Comparison of ENCODE assay signal across 25 mouse cellular contexts in genomic region chr14:80559950-80560349, GRCm38 (mm10).
DNase-seq lines count a peak whose midpoint lies in the region; ATAC-seq and TF ChIP-seq lines count a peak whose summit lies in the region.
"Had no signal": no experiment of that assay in that cellular context is flagged by ENCODE, and none has a peak within 500 bp of the region (broad histone marks: within the 10 kb centered on the region; RNA-seq: fewer than 3 reads in every experiment).

No protein-coding gene starts in this region.

- H3K9me3 ChIP-seq in hindbrain, embryonic 13.5 days: no peaks in the 10 kb centered on the region
- H3K9me3 ChIP-seq in hindbrain, embryonic 14.5 days (ENCODE audit: control insufficient read depth, low read length): no peaks in the 10 kb centered on the region
- H3K9me3 ChIP-seq in hindbrain, postnatal 0 days (ENCODE audit: low read length): no peaks in the 10 kb centered on the region
- no peaks in the 10 kb centered on the region for H3K9me3 ChIP-seq in hindbrain, embryonic 11.5 days (ENCODE audit: control insufficient read depth, low read length)
- H3K9me3 ChIP-seq in midbrain, postnatal 0 days (ENCODE audit: low read length): no peaks in the 10 kb centered on the region
- no peaks in the 10 kb centered on the region for H3K9me3 ChIP-seq in midbrain, embryonic 13.5 days
- H3K9me3 ChIP-seq: forebrain, embryonic 10.5 days had no signal

- no peaks in the 10 kb centered on the region for H3K36me3 ChIP-seq in hindbrain, embryonic 13.5 days
- H3K36me3 ChIP-seq in hindbrain, embryonic 14.5 days (replicated peaks; ENCODE audit: control insufficient read depth, insufficient read depth): no peaks in the 10 kb centered on the region
- H3K36me3 ChIP-seq in hindbrain, postnatal 0 days (ENCODE audit: insufficient read depth, low read length): no peaks in the 10 kb centered on the region
- no peaks in the 10 kb centered on the region for H3K36me3 ChIP-seq in hindbrain, embryonic 11.5 days (ENCODE audit: control insufficient read depth, insufficient read depth, low read length)
- no peaks in the 10 kb centered on the region for H3K36me3 ChIP-seq in midbrain, postnatal 0 days (ENCODE audit: insufficient read depth, low read length)
- no peaks in the 10 kb centered on the region for H3K36me3 ChIP-seq in midbrain, embryonic 13.5 days
- H3K36me3 ChIP-seq: forebrain, embryonic 10.5 days; G1E had no signal

- no peak overlapping the region for H3K27ac ChIP-seq in hindbrain, embryonic 13.5 days
- H3K27ac ChIP-seq in hindbrain, embryonic 14.5 days: no peak overlapping the region
- no peak overlapping the region for H3K27ac ChIP-seq in hindbrain, postnatal 0 days
- no peak overlapping the region for H3K27ac ChIP-seq in hindbrain, embryonic 11.5 days (ENCODE audit: low read depth, low read length)
- no peak overlapping the region for H3K27ac ChIP-seq in midbrain, postnatal 0 days (ENCODE audit: low read depth, low read length)
- H3K27ac ChIP-seq in midbrain, embryonic 13.5 days: no peak overlapping the region
- H3K27ac ChIP-seq: forebrain, embryonic 10.5 days; gastrocnemius, adult 2 months had no signal

- no peaks in the 10 kb centered on the region for H3K4me1 ChIP-seq in hindbrain, embryonic 13.5 days (replicated peaks)
- H3K4me1 ChIP-seq in hindbrain, embryonic 14.5 days (replicated peaks; ENCODE audit: control insufficient read depth, insufficient read depth, low read length): no peaks in the 10 kb centered on the region
- H3K4me1 ChIP-seq in hindbrain, postnatal 0 days (ENCODE audit: insufficient read depth, low read length): no peaks in the 10 kb centered on the region
- no peaks in the 10 kb centered on the region for H3K4me1 ChIP-seq in hindbrain, embryonic 11.5 days (replicated peaks; ENCODE audit: control insufficient read depth, insufficient read depth, low read length)
- no peaks in the 10 kb centered on the region for H3K4me1 ChIP-seq in midbrain, postnatal 0 days (ENCODE audit: insufficient read depth, low read length)
- H3K4me1 ChIP-seq in midbrain, embryonic 13.5 days (replicated peaks): no peaks in the 10 kb centered on the region
- H3K4me1 ChIP-seq: forebrain, embryonic 10.5 days had no signal

- no peaks in the 10 kb centered on the region for H3K27me3 ChIP-seq in hindbrain, embryonic 13.5 days
- H3K27me3 ChIP-seq in hindbrain, embryonic 14.5 days (ENCODE audit: control insufficient read depth, insufficient read depth, low read length): no peaks in the 10 kb centered on the region
- no peaks in the 10 kb centered on the region for H3K27me3 ChIP-seq in hindbrain, postnatal 0 days (ENCODE audit: insufficient read depth, low read length)
- H3K27me3 ChIP-seq in hindbrain, embryonic 11.5 days (ENCODE audit: control insufficient read depth, insufficient read depth, low read length): no peaks in the 10 kb centered on the region
- H3K27me3 ChIP-seq in midbrain, postnatal 0 days (ENCODE audit: insufficient read depth, low read length): no peaks in the 10 kb centered on the region
- H3K27me3 ChIP-seq in midbrain, embryonic 13.5 days: no peaks in the 10 kb centered on the region
- H3K27me3 ChIP-seq: CH12.LX had no signal

- DNase-seq in cerebellum, postnatal 14 days: peak; percentile 6 to 10
- no peak for DNase-seq in cerebellum, adult 18-20 months
- DNase-seq in hindbrain, embryonic 14.5 days (ENCODE audit: low spot score): no peak
- peak; percentile 26 for DNase-seq in hindbrain, postnatal 0 days (ENCODE audit: low spot score)
- DNase-seq in hindbrain, embryonic 11.5 days (ENCODE audit: low spot score): no peak
- peak; percentile 54 for DNase-seq in midbrain, postnatal 0 days (ENCODE audit: low spot score)
- DNase-seq: adrenal gland, postnatal 14 days; B cell, adult 2 months; cerebellum, adult 11-12 months; cerebellum, adult 9-10 months; forebrain, postnatal 0 days; gastrocnemius, adult 2 months; gastrocnemius, postnatal 14 days; heart, adult 11 months; kidney, adult 18-20 months; kidney, adult 9 months had no signal

- no peak overlapping the region for H3K9ac ChIP-seq in hindbrain, embryonic 13.5 days
- H3K9ac ChIP-seq in hindbrain, embryonic 14.5 days: no peak overlapping the region
- no peak overlapping the region for H3K9ac ChIP-seq in hindbrain, postnatal 0 days (replicated peaks; ENCODE audit: low read length)
- no peak overlapping the region for H3K9ac ChIP-seq in hindbrain, embryonic 11.5 days (ENCODE audit: low read depth, low read length)
- no peak overlapping the region for H3K9ac ChIP-seq in midbrain, postnatal 0 days (replicated peaks; ENCODE audit: low read length, poor library complexity, severe bottlenecking)
- H3K9ac ChIP-seq in midbrain, embryonic 13.5 days (replicated peaks): no peak overlapping the region
- H3K9ac ChIP-seq: forebrain, postnatal 0 days had no signal

- 69% methylated on average over 11 of the region's 11 CpGs for WGBS in hindbrain, embryonic 13.5 days
- WGBS in hindbrain, embryonic 14.5 days: 68% methylated on average over 11 of the region's 11 CpGs
- 48% methylated on average over 11 of the region's 11 CpGs for WGBS in hindbrain, postnatal 0 days
- WGBS in hindbrain, embryonic 11.5 days: 83% methylated on average over 11 of the region's 11 CpGs
- WGBS in midbrain, postnatal 0 days: 70% methylated on average over 11 of the region's 11 CpGs
- WGBS in midbrain, embryonic 13.5 days: 71% methylated on average over 11 of the region's 11 CpGs

- no peak overlapping the region for H3K4me2 ChIP-seq in hindbrain, embryonic 13.5 days
- H3K4me2 ChIP-seq in hindbrain, embryonic 14.5 days (replicated peaks): no peak overlapping the region
- H3K4me2 ChIP-seq in hindbrain, postnatal 0 days (ENCODE audit: low read depth, low read length): no peak overlapping the region
- H3K4me2 ChIP-seq in hindbrain, embryonic 11.5 days (replicated peaks; ENCODE audit: low read depth, low read length): no peak overlapping the region
- H3K4me2 ChIP-seq in midbrain, postnatal 0 days (ENCODE audit: low read depth, low read length, poor library complexity, severe bottlenecking): no peak overlapping the region
- H3K4me2 ChIP-seq in midbrain, embryonic 13.5 days (replicated peaks): no peak overlapping the region
- H3K4me2 ChIP-seq: heart, embryonic 11.5 days had no signal

- 0 out of 2 replicates have a peak, but pooled peaks have one; percentile 43 for ATAC-seq in hindbrain, embryonic 13.5 days (ENCODE audit: low FRiP score)
- no peak for ATAC-seq in hindbrain, embryonic 14.5 days (ENCODE audit: low FRiP score)
- no peak for ATAC-seq in hindbrain, postnatal 0 days
- no peak for ATAC-seq in hindbrain, embryonic 11.5 days (ENCODE audit: low FRiP score)
- no peak for ATAC-seq in midbrain, postnatal 0 days (ENCODE audit: low FRiP score)
- ATAC-seq in midbrain, embryonic 13.5 days: no peak
- ATAC-seq: forebrain, postnatal 0 days; inflammation-experienced regulatory T-cells, adult 6 months; intestine, embryonic 16.5 days; Patski had no signal

- no peak overlapping the region for H3K4me3 ChIP-seq in hindbrain, embryonic 13.5 days
- H3K4me3 ChIP-seq in hindbrain, embryonic 14.5 days (replicated peaks; ENCODE audit: low read length): no peak overlapping the region
- no peak overlapping the region for H3K4me3 ChIP-seq in hindbrain, postnatal 0 days (ENCODE audit: low read length)
- H3K4me3 ChIP-seq in hindbrain, embryonic 11.5 days (ENCODE audit: low read depth, low read length): no peak overlapping the region
- H3K4me3 ChIP-seq in midbrain, postnatal 0 days (ENCODE audit: low read depth, low read length): no peak overlapping the region
- H3K4me3 ChIP-seq in midbrain, embryonic 13.5 days (replicated peaks): no peak overlapping the region
- H3K4me3 ChIP-seq: forebrain, embryonic 10.5 days; gastrocnemius, adult 2 months had no signal

- no peak for TF ChIP-seq CTCF in hindbrain, postnatal 0 days (IDR thresholded peaks at IDR 0.05; ENCODE audit: low read depth)
- no peak for TF ChIP-seq CTCF in midbrain, postnatal 0 days (IDR thresholded peaks at IDR 0.05)

Comparison
In these comparisons a context has a peak if more than half of its experiments do, and no peak if none do; other contexts are left out.
1. DNase-seq: peak in cerebellum, postnatal 14 days (2 of 2), hindbrain, postnatal 0 days (single experiment) and midbrain, postnatal 0 days (single experiment); none in cerebellum, adult 18-20 months (0 of 2), hindbrain, embryonic 14.5 days (single experiment) and hindbrain, embryonic 11.5 days (single experiment).